Mouse (Mus musculus): ENCODE results near the gene Aspdh. TPM values are rescaled to one million over a fixed set of nuclear protein-coding genes. Genes with fewer than 3 reads are reported as not detected.
A peak's percentile ranks its signal among the peaks of the same experiment; 100 is the strongest.

The Aspdh gene
- polyA plus RNA-seq (2015; fragmentation: Nextera tagmentation; extraction: Ambion mirVana) = 0.62 and 0.88 TPM in 2 replicates

GRCm38 (mm10) chr7:44465111-44465510, at the start of gene Aspdh:
Gene Aspdh, plus strand, starts transcription at chr7:44465391.
- Histone ChIP-seq H3K9ac (no peak within 1 kb of the TSS), H3K27me3 (peaks cover 52% of the 10 kb centered on the region), H3K36me3 (no peaks in the 10 kb centered on the region), H3K4me2 (no peak within 1 kb of the TSS), H3K4me1 (peaks cover 30% of the 10 kb centered on the region), H3K4me3 (no peak within 1 kb of the TSS), H3K9me3 (no peaks in the 10 kb centered on the region), H3K27ac (no peak within 1 kb of the TSS)
- no peak for ATAC-seq (ENCODE audit: borderline replicate concordance, extremely low read depth, low FRiP score, low TSS enrichment)
- WGBS = 67% methylated on average over 2 of the region's 2 CpGs

- Histone ChIP-seq H3K36me3 (no peaks in the 10 kb centered on the region), H3K27ac (no peak overlapping the region), H3K9ac (no peak overlapping the region), H3K27me3 (peaks cover 58% of the 10 kb centered on the region), H3K4me1 (peaks cover 7% of the 10 kb centered on the region; the same call in 1 of the 2 replicates), H3K4me3 (0 out of 2 replicates have a peak overlapping the region, but pooled peaks have one; percentile 49), H3K9me3 (no peaks in the 10 kb centered on the region), H3K4me2 (peak overlapping the region; percentile 80; the same call in 1 of the 2 replicates)
- no peak for ATAC-seq (ENCODE audit: borderline replicate concordance, extremely low read depth, low FRiP score, low TSS enrichment)
- 10% methylated on average over 8 of the region's 8 CpGs for WGBS
Observed at GRCm38 (mm10) chr7:44427666-44428065, 37.5 kb upstream of the Aspdh start.

- H3K9ac ChIP-seq = no peak overlapping the region
- WGBS = 1% methylated on average over 16 of the region's 38 CpGs
- peaks cover 58% of the 10 kb centered on the region for H3K27me3 ChIP-seq
- H3K27ac ChIP-seq = no peak overlapping the region
- peak overlapping the region; percentile 80 for H3K4me2 ChIP-seq
- no peak for ATAC-seq (ENCODE audit: borderline replicate concordance, extremely low read depth, low FRiP score, low TSS enrichment)
- peak overlapping the region; percentile 49 for H3K4me3 ChIP-seq
- H3K9me3 ChIP-seq = no peaks in the 10 kb centered on the region
- H3K36me3 ChIP-seq = no peaks in the 10 kb centered on the region
- peaks cover 7% of the 10 kb centered on the region; the same call in 1 of the 2 replicates for H3K4me1 ChIP-seq
Observed at GRCm38 (mm10) chr7:44428171-44428950, 36.8 kb upstream of the Aspdh start.

GRCm38 (mm10) chr7:44428968-44429521, 36.1 kb upstream of the Aspdh start, which contains the start of gene Lrrc4b:
Gene Lrrc4b, plus strand, starts transcription at chr7:44429018.
- Histone ChIP-seq H3K27ac (no peak within 1 kb of the TSS), H3K4me1 (peaks cover 7% of the 10 kb centered on the region; the same call in 1 of the 2 replicates), H3K27me3 (peaks cover 62% of the 10 kb centered on the region), H3K9me3 (no peaks in the 10 kb centered on the region), H3K9ac (0 out of 2 replicates have a peak within 1 kb of the TSS, but pooled peaks have one; percentile 13), H3K4me3 (peak within 1 kb of the TSS; percentile 49), H3K4me2 (peak within 1 kb of the TSS; percentile 80), H3K36me3 (no peaks in the 10 kb centered on the region)
- peak; percentile 25; the same call in 1 of the 2 replicates for ATAC-seq (ENCODE audit: borderline replicate concordance, extremely low read depth, low FRiP score, low TSS enrichment)
- under 1% methylated on average over 34 of the region's 69 CpGs for WGBS

DNA sequence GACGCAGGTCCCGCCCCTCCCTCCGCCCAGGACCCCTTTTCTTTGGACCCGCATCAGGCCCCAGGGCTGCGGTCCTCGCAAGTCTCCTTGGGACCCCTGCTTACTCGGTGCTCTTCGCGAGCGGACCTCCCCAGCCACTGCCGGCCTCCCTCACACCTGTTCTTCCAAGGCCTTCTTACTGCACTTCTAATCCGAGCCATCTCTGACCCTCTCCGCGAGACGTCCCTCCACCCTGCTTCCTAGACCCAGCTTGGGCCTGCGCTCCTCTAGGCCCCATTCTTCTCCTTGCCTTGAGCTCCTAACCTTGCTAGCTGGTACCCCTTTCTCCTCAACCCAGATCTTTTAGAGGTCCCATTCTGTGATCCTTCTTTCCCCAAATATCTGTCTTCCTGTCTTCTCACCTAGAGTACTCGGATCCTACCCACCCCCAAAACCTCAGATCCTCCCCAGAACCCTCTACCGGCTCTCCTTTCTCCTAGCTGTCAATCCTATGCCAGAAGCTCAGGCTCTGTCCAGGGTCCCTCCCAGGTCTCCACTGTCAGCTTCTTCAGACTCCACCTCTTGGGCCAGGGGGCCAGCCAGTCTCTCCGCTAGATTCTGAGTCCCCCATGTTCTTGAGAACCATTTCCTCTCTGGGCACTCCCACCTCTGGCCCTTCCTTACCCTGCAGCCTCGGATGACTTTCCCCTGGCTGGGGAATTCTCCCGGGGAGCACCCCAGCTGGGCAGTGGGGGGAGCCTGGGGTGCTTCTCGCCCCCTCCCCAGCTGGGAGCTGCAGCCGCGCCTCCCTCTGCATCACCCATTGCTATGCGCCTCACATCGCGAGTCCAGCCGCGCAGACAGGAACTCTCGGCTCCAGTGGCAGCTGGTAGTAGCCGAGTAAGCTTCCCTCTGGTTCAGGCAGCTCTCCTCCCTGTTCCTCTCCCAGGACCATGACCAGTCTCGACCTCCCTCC, 35.4 kb upstream of the Aspdh start:
- peak overlapping the region; percentile 49 for H3K4me3 ChIP-seq
- H3K4me2 ChIP-seq = peak overlapping the region; percentile 80
- peaks cover 7% of the 10 kb centered on the region; the same call in 1 of the 2 replicates for H3K4me1 ChIP-seq
- H3K36me3 ChIP-seq = no peaks in the 10 kb centered on the region
- no peak overlapping the region for H3K9ac ChIP-seq
- H3K27ac ChIP-seq = no peak overlapping the region
- ATAC-seq (ENCODE audit: borderline replicate concordance, extremely low read depth, low FRiP score, low TSS enrichment) = no peak
- no peaks in the 10 kb centered on the region for H3K9me3 ChIP-seq
- H3K27me3 ChIP-seq = peaks cover 69% of the 10 kb centered on the region
- 5% methylated on average over 31 of the region's 32 CpGs for WGBS

DNA sequence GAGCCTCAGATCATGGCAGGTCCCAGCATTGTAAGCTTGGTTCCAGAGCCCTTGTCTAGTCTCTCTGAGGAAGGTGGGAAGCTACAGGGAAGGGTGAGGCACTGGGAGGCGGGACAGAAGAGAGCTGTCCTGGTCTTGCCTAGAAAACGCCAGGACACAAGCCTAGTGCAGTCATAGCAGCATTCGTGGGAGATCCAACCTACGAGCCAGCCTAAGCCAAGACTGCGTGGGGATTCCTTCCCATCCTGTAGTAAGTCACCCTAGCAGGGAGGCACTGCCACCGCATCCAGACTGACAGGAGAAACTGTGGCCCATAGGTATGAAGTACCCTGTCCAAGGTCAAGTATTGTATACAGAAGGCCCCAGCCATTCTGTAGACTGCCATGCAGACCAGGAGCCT, 32.6 kb upstream of the Aspdh start:
- H3K27me3 ChIP-seq = peaks cover 57% of the 10 kb centered on the region
- H3K4me2 ChIP-seq = no peak overlapping the region
- 66% methylated on average over 6 of the region's 6 CpGs for WGBS

GRCm38 (mm10) chr7:44433371-44433770, 31.8 kb upstream of the Aspdh start:
- Histone ChIP-seq H3K9me3 (no peaks in the 10 kb centered on the region), H3K4me2 (no peak overlapping the region), H3K9ac (no peak overlapping the region), H3K4me1 (peaks cover 7% of the 10 kb centered on the region; the same call in 1 of the 2 replicates), H3K4me3 (no peak overlapping the region), H3K27me3 (peaks cover 56% of the 10 kb centered on the region), H3K36me3 (no peaks in the 10 kb centered on the region), H3K27ac (no peak overlapping the region)
- 3% methylated on average over 7 of the region's 7 CpGs for WGBS
- peak; percentile 52; the same call in 1 of the 2 replicates for ATAC-seq (ENCODE audit: borderline replicate concordance, extremely low read depth, low FRiP score, low TSS enrichment)

More for the DNA sequence above, 32.6 kb upstream of the Aspdh start:
- Histone ChIP-seq H3K9me3 (no peaks in the 10 kb centered on the region), H3K9ac (no peak overlapping the region), H3K36me3 (no peaks in the 10 kb centered on the region), H3K27ac (no peak overlapping the region), H3K4me3 (no peak overlapping the region), H3K4me1 (peaks cover 7% of the 10 kb centered on the region; the same call in 1 of the 2 replicates)
- no peak for ATAC-seq (ENCODE audit: borderline replicate concordance, extremely low read depth, low FRiP score, low TSS enrichment)

- H3K4me1 ChIP-seq = peaks cover 5% of the 10 kb centered on the region; the same call in 1 of the 2 replicates
- H3K4me3 ChIP-seq = no peak overlapping the region
- peaks cover 53% of the 10 kb centered on the region for H3K27me3 ChIP-seq
- 65% methylated on average over 9 of the region's 9 CpGs for WGBS
- no peak overlapping the region for H3K9ac ChIP-seq
- no peak overlapping the region for H3K4me2 ChIP-seq
- H3K9me3 ChIP-seq = no peaks in the 10 kb centered on the region
- no peak for ATAC-seq (ENCODE audit: borderline replicate concordance, extremely low read depth, low FRiP score, low TSS enrichment)
- no peak overlapping the region for H3K27ac ChIP-seq
- H3K36me3 ChIP-seq = no peaks in the 10 kb centered on the region
Observed at GRCm38 (mm10) chr7:44434089-44434488, 31.1 kb upstream of the Aspdh start.

DNA sequence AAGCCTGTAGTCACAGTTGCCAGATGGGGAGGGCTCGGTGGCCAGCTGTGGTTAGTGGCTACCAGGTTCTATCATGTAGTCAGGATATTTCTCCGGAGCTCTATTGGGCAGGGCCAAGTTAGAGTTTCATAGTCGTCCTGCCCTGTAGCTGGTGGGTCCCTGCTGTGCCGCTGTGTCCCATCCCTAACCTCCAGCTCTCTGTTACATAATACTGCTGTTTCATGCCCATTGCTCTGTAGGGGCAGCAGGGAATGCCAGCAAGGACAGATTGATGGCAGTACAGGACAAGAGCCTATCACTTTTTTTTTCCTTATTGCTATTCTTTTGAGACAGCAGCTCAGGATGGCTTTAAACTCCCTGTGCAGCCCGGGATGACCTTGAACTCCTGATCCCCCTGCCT, 29.4 kb upstream of the Aspdh start:
- no peaks in the 10 kb centered on the region for H3K36me3 ChIP-seq

GRCm38 (mm10) chr7:44436267-44436666, 28.9 kb upstream of the Aspdh start:
- no peaks in the 10 kb centered on the region for H3K36me3 ChIP-seq
- H3K4me2 ChIP-seq = no peak overlapping the region
- H3K9ac ChIP-seq = no peak overlapping the region
- H3K9me3 ChIP-seq = no peaks in the 10 kb centered on the region
- H3K27ac ChIP-seq = no peak overlapping the region
- WGBS = 11% methylated on average over 1 of the region's 1 CpGs
- ATAC-seq (ENCODE audit: borderline replicate concordance, extremely low read depth, low FRiP score, low TSS enrichment) = no peak
- H3K27me3 ChIP-seq = peaks cover 53% of the 10 kb centered on the region
- H3K4me3 ChIP-seq = no peak overlapping the region
- H3K4me1 ChIP-seq = no peaks in the 10 kb centered on the region

More for the DNA sequence above, 29.4 kb upstream of the Aspdh start:
- H3K9ac ChIP-seq = no peak overlapping the region
- no peaks in the 10 kb centered on the region for H3K4me1 ChIP-seq
- 59% methylated on average over 5 of the region's 5 CpGs for WGBS
- H3K27ac ChIP-seq = no peak overlapping the region
- H3K4me2 ChIP-seq = no peak overlapping the region
- no peaks in the 10 kb centered on the region for H3K9me3 ChIP-seq
- no peak for ATAC-seq (ENCODE audit: borderline replicate concordance, extremely low read depth, low FRiP score, low TSS enrichment)
- no peak overlapping the region for H3K4me3 ChIP-seq
- H3K27me3 ChIP-seq = peaks cover 53% of the 10 kb centered on the region

DNA sequence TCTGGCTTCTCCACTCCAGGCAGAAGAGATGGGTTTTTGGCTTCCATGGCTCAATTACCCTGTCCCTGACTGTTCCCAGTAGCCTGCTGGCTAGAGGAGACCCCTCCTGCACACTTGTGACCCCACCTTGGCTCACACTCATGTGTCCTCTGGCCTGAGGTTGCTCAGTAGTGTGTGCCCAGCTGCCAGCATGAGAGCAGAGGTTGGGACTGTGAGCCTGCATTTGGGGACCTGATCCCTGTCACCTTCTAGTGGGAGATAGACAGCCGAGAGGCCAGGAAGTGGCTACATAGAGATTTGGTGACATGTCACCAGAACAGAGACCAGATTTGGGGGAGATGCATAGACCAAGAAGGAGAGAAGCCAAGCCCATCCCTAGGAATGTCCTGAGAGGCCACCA, 28.0 kb upstream of the Aspdh start:
- Histone ChIP-seq H3K4me1 (peaks cover 6% of the 10 kb centered on the region; the same call in 1 of the 2 replicates), H3K27ac (no peak overlapping the region), H3K27me3 (peaks cover 53% of the 10 kb centered on the region), H3K9me3 (no peaks in the 10 kb centered on the region), H3K4me3 (no peak overlapping the region), H3K36me3 (no peaks in the 10 kb centered on the region), H3K9ac (no peak overlapping the region), H3K4me2 (no peak overlapping the region)
- no peak for ATAC-seq (ENCODE audit: borderline replicate concordance, extremely low read depth, low FRiP score, low TSS enrichment)
- 60% methylated on average over 1 of the region's 1 CpGs for WGBS
